Mouse (Mus musculus) left cerebral cortex, postnatal 4 days (tissue): ENCODE measurements around the gene Cyp4a10. TPM values are rescaled to one million over a fixed set of nuclear protein-coding genes. Genes with fewer than 3 reads are reported as not detected.

ENCODE experiments used
- total RNA-seq, 2 experiments: library from RNA; stranded (reverse); gene quantifications; 2 replicates each; pipeline ENCODE4 v1.2.3; 2021

Gene Cyp4a10
- total RNA-seq, 2 experiments from 2014 or later = not detected

Other genes with a start within 250 kb of the Cyp4a10 start
- not detected for gene Cyp4a12a, start 219.2 kb upstream of the Cyp4a10 start, total RNA-seq
- gene Cyp4a12b, start 106.6 kb upstream of the Cyp4a10 start, total RNA-seq = not detected
- not detected for gene Cyp4a30b, start 65.7 kb upstream of the Cyp4a10 start, total RNA-seq
- not detected for gene Cyp4a14, start 22.1 kb upstream of the Cyp4a10 start, total RNA-seq
- gene Cyp4a31, start 45.4 kb downstream of the Cyp4a10 start, total RNA-seq = not detected
- not detected for gene Cyp4a32, start 82.7 kb downstream of the Cyp4a10 start, total RNA-seq
- gene Cyp4b1, start 129.5 kb downstream of the Cyp4a10 start, total RNA-seq = 1 to 10 TPM; 3.7 to 4.3 TPM
- 10 to 100 TPM; 20.7 to 22.7 TPM for gene Efcab14, start 219.5 kb downstream of the Cyp4a10 start, total RNA-seq